Mouse (Mus musculus) erythroblast, embryonic 14.5 days (primary cell): ENCODE data around the gene Pitpnc1.

Experiments
- GATA1 ChIP-seq: IDR thresholded peaks from 2 replicates; pipeline ENCODE4 v1.6.1; 2012; ENCODE audit warnings: low read length, inconsistent platforms, mixed read lengths
- TAL1 ChIP-seq: IDR thresholded peaks from 3 replicates; pipeline ENCODE4 v1.6.1; 2012; ENCODE audit warnings: low read length, inconsistent platforms, mixed read lengths

DNA sequence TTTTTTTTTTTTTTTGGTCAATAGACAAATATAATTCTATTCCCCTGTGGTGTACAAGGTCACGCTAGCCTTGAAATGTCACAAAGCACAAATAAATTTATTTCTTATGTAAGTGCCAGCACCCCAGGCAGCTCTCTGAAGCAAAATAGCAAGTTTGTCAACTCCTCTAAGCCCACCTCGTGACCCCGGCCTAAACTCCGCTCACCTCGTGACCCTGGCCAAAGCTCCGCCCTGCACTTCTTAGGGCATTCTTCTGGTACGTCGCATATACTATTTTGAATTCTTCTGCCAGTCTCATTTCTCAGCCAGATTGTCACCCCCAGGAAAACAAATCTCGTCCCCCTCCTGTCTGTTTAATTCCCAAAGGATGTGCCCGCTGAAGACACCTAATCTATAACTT is 84.0 kb downstream of the Pitpnc1 start:
- TF ChIP-seq TAL1 (no peak), GATA1 (no peak)
